Mouse (Mus musculus) embryonic facial prominence, embryonic 10.5 days (tissue): ENCODE data around the gene Pex11b. TPM values are rescaled to one million over a fixed set of nuclear protein-coding genes. Genes with fewer than 3 reads are reported as not detected.

Experiments used
- DNase-seq: peaks from one replicate; pipeline ENCODE4 v3.0.0-alpha.2; 2017; ENCODE audit warnings: low spot score
- H3K27ac ChIP-seq: fragments of 300-500 bp; sonication (generic); replicated peaks from 2 replicates; pipeline ENCODE4 v1.5.1; 2016; ENCODE audit warnings: mild to moderate bottlenecking
- H3K27me3 ChIP-seq: fragments of 300-500 bp; sonication (generic); replicated peaks from 2 replicates; pipeline ENCODE4 v1.6.1; 2016; ENCODE audit warnings: low read depth, mild to moderate bottlenecking; ENCODE audit not compliant: poor library complexity, severe bottlenecking
- H3K36me3 ChIP-seq: fragments of 300-500 bp; sonication (generic); replicated peaks from 2 replicates; pipeline ENCODE4 v1.6.1; 2016; ENCODE audit warnings: mild to moderate bottlenecking, moderate library complexity
- H3K4me1 ChIP-seq: fragments of 300-500 bp; sonication (generic); 2 replicates; pipeline ENCODE4 v1.6.1; 2016
- H3K4me3 ChIP-seq: fragments of 300-500 bp; sonication (generic); 2 replicates; pipeline ENCODE4 v1.5.1; 2016; ENCODE audit warnings: mild to moderate bottlenecking, moderate library complexity
- H3K9me3 ChIP-seq: fragments of 300-500 bp; sonication (generic); 2 replicates; pipeline ENCODE4 v1.6.1; 2016; ENCODE audit warnings: mild to moderate bottlenecking
- WGBS: fragments of 180-500 bp; shearing (Covaris S2); methylation state at CpG from one replicate; pipeline ENCODE4 v1.1.7; 2016; 5-methylcytosine and 5-hydroxymethylcytosine counted together
- polyA plus RNA-seq: library from polyadenylated mRNA; unstranded; fragments of >200 nt; fragmentation: Nextera tagmentation; extraction: Ambion mirVana; gene quantifications from 2 replicates; pipeline ENCODE4 v1.2.1, GENCODE M21; 2016

Gene Pex11b
- polyA plus RNA-seq = 41.6 and 41.9 TPM in 2 replicates

DNA sequence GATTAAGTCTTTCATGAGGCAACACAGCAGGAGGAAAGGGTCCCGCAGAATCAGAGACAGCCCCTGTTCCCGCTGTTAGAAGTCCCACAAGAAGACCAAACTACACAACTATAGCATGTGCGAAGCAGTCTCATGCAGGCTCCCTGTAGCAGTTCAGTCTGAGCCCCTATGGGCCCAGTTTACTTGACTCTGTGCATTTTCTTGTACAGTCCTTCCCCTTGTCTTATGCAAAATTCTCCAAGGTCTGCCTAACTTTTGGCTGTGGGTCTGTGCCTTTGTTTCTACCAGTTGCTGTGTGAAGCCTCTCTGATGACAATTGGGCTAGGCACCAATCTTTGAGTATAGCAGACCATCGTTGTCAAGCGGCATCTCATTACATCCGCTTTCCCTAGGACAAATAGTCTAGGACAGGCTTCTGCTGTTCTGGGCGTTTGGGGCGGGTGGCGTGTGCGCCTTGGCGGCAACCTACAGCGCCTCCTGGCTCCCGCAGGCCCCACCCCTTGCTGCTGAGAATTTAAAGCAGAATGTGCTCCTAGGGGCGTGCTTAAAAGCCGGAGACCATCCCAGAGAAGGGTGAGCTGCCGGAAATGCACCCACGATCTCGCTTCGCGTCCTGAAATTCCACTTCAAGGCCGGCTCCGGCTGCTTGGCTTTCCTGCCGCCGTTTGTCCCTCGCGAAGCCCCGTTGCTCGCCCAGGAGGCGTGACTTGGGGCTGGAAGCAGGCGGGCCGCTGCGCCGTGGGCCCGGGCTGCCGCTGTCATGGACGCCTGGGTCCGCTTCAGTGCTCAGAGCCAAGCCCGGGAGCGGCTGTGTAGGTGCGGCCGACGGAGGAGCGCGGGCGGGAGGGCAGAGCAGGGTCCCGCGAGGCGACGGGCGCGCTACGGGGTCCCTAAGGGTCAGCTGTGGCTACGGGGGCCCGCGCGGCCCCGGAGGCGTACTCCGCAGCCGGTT, at the start of gene Pex11b, which contains the start of gene Gm42957:
Gene Pex11b (plus strand): TSS at position 449 of the 952 bp plus-strand sequence.
Gene Gm42957 (plus strand): TSS at position 547 of the 952 bp plus-strand sequence.
- 2% methylated on average over 60 of the region's 60 CpGs for WGBS
- H3K27ac ChIP-seq = peak within 1 kb of the TSS; percentile 96
- H3K4me1 ChIP-seq = peaks cover 38% of the 10 kb centered on the region
- peak within 1 kb of the TSS; percentile 95 for H3K4me3 ChIP-seq
- no peaks in the 10 kb centered on the region for H3K9me3 ChIP-seq
- no peaks in the 10 kb centered on the region for H3K27me3 ChIP-seq
- peak; percentile 85 for DNase-seq
- peaks cover 64% of the 10 kb centered on the region for H3K36me3 ChIP-seq

DNA sequence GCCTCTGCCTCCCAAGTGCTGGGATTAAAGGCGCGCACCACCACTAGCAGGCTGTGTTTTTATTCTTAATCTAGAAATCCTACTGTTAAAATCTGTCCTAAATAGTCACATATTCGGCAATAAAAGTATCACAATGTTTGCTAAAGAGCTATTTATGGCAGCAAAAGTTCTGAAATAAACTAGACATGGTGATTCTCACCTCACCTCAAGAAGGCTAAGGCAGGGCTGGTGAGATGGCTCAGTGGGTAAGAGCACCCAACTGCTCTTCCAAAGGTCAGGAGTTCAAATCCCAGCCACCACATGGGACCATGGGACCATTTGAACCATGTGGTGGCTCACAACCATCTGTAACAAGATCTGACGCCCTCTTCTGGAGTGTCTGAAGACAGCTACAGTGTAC, 44.5 kb upstream of the Pex11b start:
- Histone ChIP-seq H3K4me3 (no peak overlapping the region), H3K27ac (no peak overlapping the region), H3K4me1 (peaks cover 26% of the 10 kb centered on the region), H3K36me3 (no peaks in the 10 kb centered on the region), H3K27me3 (peaks cover 22% of the 10 kb centered on the region), H3K9me3 (0 out of 2 replicates have a peak, but pooled peaks cover 5% of the 10 kb centered on the region)
- 81% methylated on average over 4 of the region's 4 CpGs for WGBS
- DNase-seq = no peak

DNA sequence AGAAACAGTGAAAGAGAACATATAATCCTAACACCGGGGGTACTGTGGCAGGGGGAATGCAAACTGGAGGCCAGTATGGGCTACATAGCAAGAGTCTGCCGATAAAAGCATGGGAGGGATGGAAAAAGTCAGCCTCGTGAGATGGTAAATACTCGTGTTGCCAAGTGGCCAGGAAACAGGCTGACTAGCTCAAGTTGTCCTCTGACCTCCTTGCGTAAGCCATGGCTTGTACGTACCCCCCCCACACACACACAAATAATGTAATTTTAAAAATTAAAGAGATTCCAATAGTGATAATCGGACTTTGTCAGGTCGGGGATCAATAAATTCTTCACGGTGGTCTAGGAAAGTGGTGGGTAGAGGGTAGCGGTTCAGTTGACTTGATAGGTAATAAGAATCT, 41.8 kb upstream of the Pex11b start:
- Histone ChIP-seq H3K27me3 (peaks cover 47% of the 10 kb centered on the region), H3K4me1 (peaks cover 48% of the 10 kb centered on the region), H3K4me3 (peak overlapping the region; percentile 73), H3K27ac (peak overlapping the region; percentile 92), H3K9me3 (no peaks in the 10 kb centered on the region), H3K36me3 (no peaks in the 10 kb centered on the region)
- WGBS = 1% methylated on average over 10 of the region's 10 CpGs
- DNase-seq = peak; percentile 27

DNA sequence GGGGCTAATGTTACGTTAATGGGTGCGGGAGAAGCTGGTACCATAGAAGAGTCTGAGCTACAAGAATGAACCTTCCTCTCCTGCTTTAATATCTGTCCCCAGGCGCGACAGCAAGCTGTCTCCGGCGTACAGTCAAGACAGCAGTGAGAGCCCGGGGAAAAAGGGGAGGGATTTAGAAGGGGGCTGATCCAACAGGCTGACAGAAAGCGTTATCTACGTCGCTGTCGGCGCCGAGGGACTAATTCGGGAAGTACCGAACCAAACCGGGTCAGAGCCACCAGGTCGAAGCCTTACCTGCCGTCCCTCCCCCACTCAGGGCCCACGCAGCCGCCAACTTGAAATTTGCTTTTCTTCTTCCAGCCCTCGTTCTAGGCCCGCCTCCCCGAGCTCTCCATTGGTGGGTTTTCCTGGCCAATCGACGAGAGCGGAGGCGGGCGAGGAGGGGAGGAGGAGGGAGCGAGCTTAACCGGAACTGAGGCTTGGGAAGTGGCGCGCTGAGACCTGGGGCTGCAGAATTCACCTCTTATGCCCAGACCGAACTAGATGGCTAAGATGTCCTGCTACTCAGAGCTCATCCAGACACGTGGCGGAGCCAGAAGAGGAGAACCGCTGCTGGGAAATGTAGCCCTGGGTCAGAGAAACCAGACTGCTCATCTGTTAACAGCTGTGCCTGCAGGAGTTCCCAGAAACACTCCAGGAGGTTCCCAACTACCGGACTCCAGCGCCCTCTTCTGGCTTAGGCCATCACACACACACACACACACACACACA, 41.2 kb upstream of the Pex11b start, which contains the start of gene Polr3gl:
Gene Polr3gl (minus strand): TSS at position 392 of the 771 bp plus-strand sequence.
- H3K27ac ChIP-seq = peak within 1 kb of the TSS; percentile 92
- WGBS = under 1% methylated on average over 38 of the region's 38 CpGs
- H3K27me3 ChIP-seq = peaks cover 53% of the 10 kb centered on the region
- peak within 1 kb of the TSS; percentile 73 for H3K4me3 ChIP-seq
- DNase-seq = peak; percentile 95
- H3K9me3 ChIP-seq = no peaks in the 10 kb centered on the region
- H3K4me1 ChIP-seq = peaks cover 54% of the 10 kb centered on the region
- no peaks in the 10 kb centered on the region for H3K36me3 ChIP-seq

DNA sequence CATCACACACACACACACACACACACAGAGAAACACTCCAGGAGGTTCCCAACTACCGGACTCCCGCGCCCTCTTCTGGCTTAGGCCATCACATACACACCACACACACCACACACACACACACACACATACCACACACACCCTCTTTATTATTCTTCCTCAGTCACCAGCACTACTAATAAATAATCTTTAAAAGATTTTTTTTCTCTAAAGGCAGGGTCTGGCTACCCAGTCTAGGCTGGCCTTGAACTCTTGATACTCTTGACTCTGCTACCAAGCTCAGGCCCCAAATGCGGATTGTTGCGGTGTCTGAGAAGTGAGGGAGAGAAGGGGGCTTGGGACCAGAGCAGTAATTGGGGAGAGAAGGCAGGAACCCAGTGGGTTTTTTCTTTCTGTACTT, 40.3 kb upstream of the Pex11b start:
- peak; percentile 8 for DNase-seq
- peaks cover 62% of the 10 kb centered on the region for H3K27me3 ChIP-seq
- no peaks in the 10 kb centered on the region for H3K9me3 ChIP-seq
- H3K36me3 ChIP-seq = no peaks in the 10 kb centered on the region
- H3K4me1 ChIP-seq = peaks cover 59% of the 10 kb centered on the region
- no peak overlapping the region for H3K27ac ChIP-seq
- H3K4me3 ChIP-seq = no peak overlapping the region
- 75% methylated on average over 5 of the region's 5 CpGs for WGBS

DNA sequence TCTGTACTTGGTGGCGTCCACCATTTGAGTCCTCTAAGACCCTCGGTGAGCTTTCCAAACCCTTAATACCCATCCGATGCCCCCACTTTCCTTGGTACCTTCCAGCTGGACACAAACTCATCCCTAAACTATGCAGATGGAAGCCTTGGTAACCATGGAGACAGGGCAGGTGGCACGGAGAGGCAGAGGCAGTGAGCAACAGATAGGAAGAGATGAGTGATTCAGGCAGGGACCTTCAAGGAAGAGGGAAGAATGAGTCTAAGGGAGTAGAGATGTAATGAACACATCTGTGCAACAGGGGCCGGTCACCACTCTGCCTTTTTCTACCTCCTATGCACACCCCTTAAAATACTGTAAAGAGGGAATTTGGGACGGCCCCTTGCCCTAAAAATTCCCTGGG, 39.5 kb upstream of the Pex11b start:
- no peak overlapping the region for H3K27ac ChIP-seq
- 20% methylated on average over 6 of the region's 6 CpGs for WGBS
- H3K27me3 ChIP-seq = peaks cover 65% of the 10 kb centered on the region
- H3K9me3 ChIP-seq = no peaks in the 10 kb centered on the region
- peaks cover 67% of the 10 kb centered on the region for H3K4me1 ChIP-seq
- no peaks in the 10 kb centered on the region for H3K36me3 ChIP-seq
- DNase-seq = no peak
- peak overlapping the region; percentile 59 for H3K4me3 ChIP-seq

DNA sequence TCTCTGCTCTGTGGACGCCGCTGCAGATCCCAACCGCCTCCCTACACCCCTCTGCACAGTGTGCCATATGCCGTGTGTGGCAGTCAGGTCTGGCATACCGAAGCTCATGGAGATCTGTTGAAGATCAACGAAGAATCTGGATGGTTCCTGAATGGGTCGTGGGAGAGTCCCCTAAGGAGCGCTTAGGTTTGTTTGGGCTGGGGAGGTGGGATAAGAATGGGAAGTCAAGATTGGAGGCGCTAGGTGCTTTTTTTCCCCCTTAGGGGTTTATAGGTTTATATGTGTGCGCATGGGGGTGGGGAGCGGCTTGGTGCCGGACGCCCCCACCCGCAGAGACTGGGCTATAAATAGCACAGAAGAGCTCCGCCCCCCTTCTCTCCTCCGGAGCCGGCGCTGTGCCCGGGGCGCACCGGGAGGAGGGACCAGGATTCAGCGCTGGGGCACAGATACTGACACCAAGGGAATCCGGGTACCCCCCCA, 38.9 kb upstream of the Pex11b start, which contains the start of gene Ankrd34a:
Gene Ankrd34a (plus strand): TSS at position 409 of the 480 bp plus-strand sequence.
- H3K27me3 ChIP-seq = peaks cover 65% of the 10 kb centered on the region
- WGBS = under 1% methylated on average over 23 of the region's 23 CpGs
- peak; percentile 39 for DNase-seq
- H3K36me3 ChIP-seq = no peaks in the 10 kb centered on the region
- H3K4me3 ChIP-seq = peak within 1 kb of the TSS; percentile 59
- no peaks in the 10 kb centered on the region for H3K9me3 ChIP-seq
- peak within 1 kb of the TSS; percentile 81 for H3K27ac ChIP-seq
- H3K4me1 ChIP-seq = peaks cover 71% of the 10 kb centered on the region

DNA sequence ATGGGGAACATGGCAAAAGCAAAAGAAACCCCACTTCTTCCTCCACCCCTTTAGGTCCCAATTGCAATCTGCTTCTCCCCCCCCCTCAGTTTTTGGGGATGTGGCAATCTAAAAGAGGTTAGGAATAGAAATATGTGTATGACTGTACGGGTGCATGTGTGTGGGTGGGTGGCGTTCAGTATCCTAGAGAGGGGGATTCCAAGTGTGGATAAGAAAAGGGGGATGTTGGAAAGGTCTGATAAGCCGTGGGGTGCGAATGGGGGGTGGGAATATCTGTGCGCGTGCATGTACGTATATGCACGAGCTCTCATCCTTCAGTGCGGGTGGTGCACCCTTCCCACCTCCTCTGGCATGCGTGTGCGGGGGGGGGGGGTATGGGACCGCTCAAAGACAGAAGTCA, 38.3 kb upstream of the Pex11b start:
- Histone ChIP-seq H3K27ac (peak overlapping the region; percentile 81; the same call in 1 of the 2 replicates), H3K36me3 (no peaks in the 10 kb centered on the region), H3K4me3 (peak overlapping the region; percentile 59), H3K4me1 (peaks cover 77% of the 10 kb centered on the region), H3K9me3 (no peaks in the 10 kb centered on the region), H3K27me3 (peaks cover 65% of the 10 kb centered on the region)
- DNase-seq = peak; percentile 21
- WGBS = 1% methylated on average over 9 of the region's 12 CpGs

DNA sequence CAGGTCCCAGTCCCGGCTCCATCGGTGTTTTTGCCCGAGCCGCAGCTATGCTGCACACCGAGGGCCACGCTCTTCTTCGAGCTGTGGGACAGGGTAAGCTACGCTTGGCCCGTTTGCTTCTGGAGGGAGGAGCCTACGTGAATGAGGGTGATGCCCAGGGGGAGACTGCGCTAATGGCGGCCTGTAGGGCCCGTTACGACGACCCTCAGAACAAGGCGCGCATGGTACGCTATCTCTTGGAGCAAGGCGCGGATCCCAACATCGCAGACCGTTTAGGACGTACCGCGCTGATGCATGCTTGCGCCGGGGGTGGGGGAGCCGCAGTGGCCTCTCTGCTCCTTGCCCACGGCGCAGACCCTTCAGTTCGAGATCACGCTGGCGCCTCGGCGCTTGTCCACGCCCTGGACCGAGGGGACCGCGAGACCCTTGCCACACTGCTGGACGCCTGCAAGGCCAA, 37.7 kb upstream of the Pex11b start:
- H3K36me3 ChIP-seq = no peaks in the 10 kb centered on the region
- under 1% methylated on average over 40 of the region's 40 CpGs for whole genome bisulfite sequencing
- H3K4me3 ChIP-seq = peak overlapping the region; percentile 59
- H3K27ac ChIP-seq = peak overlapping the region; percentile 81
- peaks cover 80% of the 10 kb centered on the region for H3K4me1 ChIP-seq
- H3K9me3 ChIP-seq = no peaks in the 10 kb centered on the region
- H3K27me3 ChIP-seq = peaks cover 59% of the 10 kb centered on the region
- DNase-seq = peak; percentile 67

DNA sequence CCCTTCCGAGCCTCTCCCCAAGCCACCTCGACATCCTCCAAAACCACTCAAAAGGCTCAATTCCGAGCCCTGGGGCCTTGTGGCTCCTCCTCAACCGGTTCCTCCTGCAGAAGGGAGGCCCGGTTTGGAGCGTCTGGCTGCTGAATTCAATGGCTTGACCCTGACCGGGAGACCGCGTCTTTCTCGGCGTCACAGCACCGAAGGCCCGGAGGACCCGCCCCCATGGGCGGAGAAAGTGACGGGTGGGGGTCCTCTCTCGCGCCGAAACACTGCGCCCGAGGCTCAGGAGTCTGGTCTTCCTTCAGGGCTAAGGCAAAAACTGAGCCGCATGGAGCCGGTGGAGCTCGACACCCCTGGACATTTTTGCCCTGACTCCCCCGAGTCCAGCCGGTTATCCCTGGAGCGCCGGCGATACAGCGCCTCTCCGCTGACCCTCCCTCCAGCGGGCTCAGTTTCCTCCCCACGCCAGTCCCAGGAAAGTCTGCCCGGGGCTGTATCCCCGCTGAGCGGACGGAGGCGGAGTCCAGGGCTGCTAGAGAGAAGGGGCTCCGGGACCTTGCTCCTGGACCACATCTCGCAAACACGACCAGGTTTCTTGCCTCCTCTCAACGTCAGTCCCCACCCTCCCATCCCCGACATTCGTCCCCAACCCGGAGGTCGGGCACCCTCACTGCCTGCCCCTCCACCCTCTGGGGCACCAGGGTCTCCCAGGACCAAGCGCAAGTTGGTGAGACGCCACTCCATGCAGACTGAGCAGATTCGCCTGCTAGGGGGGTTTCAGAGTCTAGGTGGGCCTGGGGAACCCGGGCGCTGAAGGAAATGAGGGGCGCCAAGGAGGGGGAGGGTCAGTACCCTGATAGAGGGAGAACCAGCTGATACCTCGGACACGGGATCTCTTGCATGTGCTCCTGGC, 36.8 kb upstream of the Pex11b start:
- Histone ChIP-seq H3K4me3 (peak overlapping the region; percentile 59), H3K4me1 (peaks cover 80% of the 10 kb centered on the region), H3K36me3 (peaks cover 1% of the 10 kb centered on the region), H3K27ac (peak overlapping the region; percentile 81), H3K9me3 (no peaks in the 10 kb centered on the region), H3K27me3 (peaks cover 54% of the 10 kb centered on the region)
- DNase-seq = peak; percentile 87
- 1% methylated on average over 54 of the region's 54 CpGs for WGBS

DNA sequence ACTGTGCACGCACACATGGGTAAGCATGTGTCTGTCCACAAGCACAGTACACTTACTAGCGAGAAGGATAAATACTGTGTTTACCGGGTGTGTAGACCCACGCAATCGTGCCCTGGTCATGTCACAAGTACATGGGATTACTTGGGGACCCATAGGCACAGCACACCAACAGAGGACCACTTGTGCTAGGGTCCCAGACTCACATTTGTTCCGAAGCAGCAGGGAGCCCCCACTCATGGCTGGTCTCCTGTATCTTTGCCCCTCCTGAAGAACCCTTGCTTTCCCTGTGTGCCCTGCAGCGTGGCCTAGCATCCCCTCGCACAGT, 36.1 kb upstream of the Pex11b start:
- H3K27ac ChIP-seq = peak overlapping the region; percentile 81; the same call in 1 of the 2 replicates
- peaks cover 82% of the 10 kb centered on the region for H3K4me1 ChIP-seq
- 36% methylated on average over 8 of the region's 8 CpGs for WGBS
- DNase-seq = no peak
- H3K9me3 ChIP-seq = no peaks in the 10 kb centered on the region
- H3K27me3 ChIP-seq = peaks cover 54% of the 10 kb centered on the region
- H3K4me3 ChIP-seq = peak overlapping the region; percentile 59
- peaks cover 7% of the 10 kb centered on the region for H3K36me3 ChIP-seq
